Mouse (Mus musculus) lung, adult 2 months (tissue): ENCODE results near the gene Fau.

Source experiments
- CTCF ChIP-seq: fragments of 200-500 bp; IDR thresholded peaks from 2 replicates; pipeline ENCODE4 v1.5.1; 2011; ENCODE audit warnings: mild to moderate bottlenecking, low read length, control low read depth; ENCODE audit not compliant: insufficient read depth
- POLR2A ChIP-seq: fragments of 200-500 bp; IDR thresholded peaks from 2 replicates; pipeline ENCODE4 v1.6.1; 2011; ENCODE audit warnings: low read depth, mild to moderate bottlenecking, control low read depth, low read length, borderline replicate concordance; ENCODE audit errors: extremely low read depth

DNA sequence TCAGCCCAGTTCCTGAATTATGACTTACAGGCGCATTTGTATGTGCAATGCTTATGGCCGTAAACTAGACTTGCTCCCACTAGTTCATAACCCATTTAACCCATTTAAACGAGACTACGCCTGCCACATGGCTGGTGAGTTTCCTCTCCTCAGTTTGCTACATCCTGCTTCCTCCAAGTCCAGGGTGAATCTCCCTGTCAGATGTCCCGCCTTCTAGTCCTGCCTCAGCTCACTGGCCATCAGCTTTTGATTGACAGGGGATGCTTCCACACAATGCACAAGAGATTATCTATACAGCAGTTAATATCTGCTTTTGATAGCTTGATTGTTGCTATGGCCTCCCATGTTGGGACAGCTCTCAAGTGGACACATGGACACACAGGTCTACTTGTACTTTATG is 3.3 kb upstream of the Fau start:
- TF ChIP-seq CTCF: no peak
- TF ChIP-seq POLR2A: no peak
